Mouse (Mus musculus) heart, postnatal 0 days (tissue): Measurements from ENCODE around the gene En2. TPM values are rescaled to one million over a fixed set of nuclear protein-coding genes. Genes with fewer than 3 reads are reported as not detected.

ENCODE experiments used
- ATAC-seq: fragments of 200-750 bp; cut with Nextera tagmentation; 2 replicates; pipeline ENCODE4 v1.8.0; 2017; ENCODE audit warnings: low read depth, moderate number of reproducible peaks, moderate library complexity; ENCODE audit not compliant: insufficient read depth
- DNase-seq: peaks from one replicate; pipeline ENCODE4 v3.0.0-alpha.2; 2016; ENCODE audit warnings: low spot score
- H3K27ac ChIP-seq: fragments of 300-500 bp; sonication (generic); 2 replicates; pipeline ENCODE4 v1.5.1; 2014; ENCODE audit warnings: low read depth, mild to moderate bottlenecking
- H3K27me3 ChIP-seq: fragments of 300-500 bp; sonication (generic); 2 replicates; pipeline ENCODE4 v1.6.1; 2014; ENCODE audit warnings: low read length, mixed read lengths; ENCODE audit not compliant: control insufficient read depth, insufficient read depth
- H3K36me3 ChIP-seq: fragments of 300-500 bp; sonication (generic); replicated peaks from 2 replicates; pipeline ENCODE4 v1.6.1; 2014; ENCODE audit warnings: low read length, mixed read lengths; ENCODE audit not compliant: control insufficient read depth, insufficient read depth
- H3K4me1 ChIP-seq: fragments of 300-500 bp; sonication (generic); 2 replicates; pipeline ENCODE4 v1.6.1; 2014; ENCODE audit warnings: antibody characterized with exemption; ENCODE audit not compliant: control insufficient read depth, insufficient read depth
- H3K4me2 ChIP-seq: fragments of 300-500 bp; sonication (generic); 2 replicates; pipeline ENCODE4 v1.6.1; 2014; ENCODE audit warnings: low read depth, mild to moderate bottlenecking, low read length, moderate library complexity
- H3K4me3 ChIP-seq: fragments of 300-500 bp; sonication (generic); 2 replicates; pipeline ENCODE4 v1.5.1; 2014; ENCODE audit warnings: low read depth, low read length
- H3K9ac ChIP-seq: fragments of 300-500 bp; sonication (generic); replicated peaks from 2 replicates; pipeline ENCODE4 v1.6.1; 2014; ENCODE audit warnings: low read depth, low read length, mixed read lengths
- H3K9me3 ChIP-seq: fragments of 300-500 bp; sonication (generic); replicated peaks from 2 replicates; pipeline ENCODE4 v1.6.1; 2016; ENCODE audit warnings: low read length; ENCODE audit not compliant: control insufficient read depth
- CTCF ChIP-seq: IDR thresholded peaks from 2 replicates; pipeline ENCODE4 v1.5.1; 2016; ENCODE audit warnings: antibody characterized with exemption, control low read depth, low read depth
- EP300 ChIP-seq: IDR thresholded peaks from 2 replicates; pipeline ENCODE4 v1.6.1; 2016; ENCODE audit warnings: antibody characterized with exemption, low read depth
- WGBS: fragments of 180-500 bp; shearing (Covaris S2); extraction: QIAGEN DNeasy Blood & Tissue Kit; methylation state at CpG from one replicate; pipeline ENCODE4 v1.1.7; 2014; 5-methylcytosine and 5-hydroxymethylcytosine counted together
- polyA plus RNA-seq: library from polyadenylated mRNA; unstranded; fragments of >200 nt; fragmentation: Nextera tagmentation; extraction: Ambion mirVana; gene quantifications from 2 replicates; pipeline ENCODE4 v1.2.1, GENCODE M21; 2015
- total RNA-seq: library from RNA; depleted of rRNA; stranded (reverse); fragments of >200 nt; gene quantifications from 2 replicates; pipeline ENCODE4 v1.2.3, GENCODE M21; 2014; ENCODE audit warnings: low replicate concordance

En2 gene
- total and polyA plus RNA-seq, 2 experiments from 2014 or later = not detected

DNA sequence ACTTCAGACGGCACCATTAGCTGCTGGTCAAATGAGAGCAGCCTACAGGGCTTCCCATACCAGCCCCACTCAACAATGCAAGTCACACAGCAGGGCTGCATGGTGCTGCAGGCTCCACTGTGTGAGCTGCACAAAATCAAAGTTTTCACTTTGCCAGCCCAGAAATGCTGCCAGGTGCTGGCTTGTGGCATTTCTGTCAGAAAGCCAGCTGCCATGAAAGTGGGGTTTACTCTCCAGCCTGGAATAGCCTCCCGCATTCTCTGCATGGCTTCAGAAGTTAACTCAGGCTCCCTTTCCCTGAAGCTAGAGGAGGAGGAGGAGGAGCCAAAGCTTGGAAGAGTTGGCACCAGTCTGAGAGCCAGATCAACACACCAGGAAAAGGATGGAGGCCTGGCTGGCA, 29.1 kb upstream of the En2 start:
- DNase-seq = no peak

DNA sequence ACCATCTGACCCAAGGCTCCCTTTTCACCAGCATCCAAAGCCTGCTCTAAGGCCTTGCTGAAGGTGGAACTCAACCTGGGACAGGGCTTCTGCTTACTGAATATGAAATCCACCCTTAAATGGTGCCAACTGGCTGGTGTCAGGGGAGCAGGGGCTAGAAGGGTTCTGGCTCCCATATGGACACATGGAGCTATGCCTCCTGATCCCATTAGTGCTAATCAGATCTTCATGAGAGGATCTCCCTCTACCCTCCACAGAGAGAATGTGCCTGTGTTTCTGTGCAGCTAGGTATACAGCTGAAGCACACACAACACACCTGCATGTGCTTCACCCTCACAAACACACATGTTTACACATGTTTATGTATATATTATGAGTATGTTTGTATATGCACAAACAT, 20.9 kb upstream of the En2 start:
- Histone ChIP-seq H3K9me3 (no peaks in the 10 kb centered on the region), H3K4me2 (no peak overlapping the region), H3K27me3 (peaks cover 15% of the 10 kb centered on the region; the same call in 1 of the 2 replicates), H3K4me3 (no peak overlapping the region), H3K36me3 (no peaks in the 10 kb centered on the region), H3K4me1 (no peaks in the 10 kb centered on the region), H3K27ac (no peak overlapping the region), H3K9ac (no peak overlapping the region)
- DNase-seq (no peak), ATAC-seq (no peak)
- no peak for TF ChIP-seq EP300
- no peak for TF ChIP-seq CTCF

More for the DNA sequence above, 29.1 kb upstream of the En2 start:
- H3K9me3 ChIP-seq = no peaks in the 10 kb centered on the region
- no peaks in the 10 kb centered on the region for H3K36me3 ChIP-seq
- H3K4me2 ChIP-seq = no peak overlapping the region
- TF ChIP-seq CTCF = no peak
- no peak for TF ChIP-seq EP300
- WGBS = 35% methylated on average over 2 of the region's 2 CpGs
- no peak overlapping the region for H3K9ac ChIP-seq
- no peak overlapping the region for H3K27ac ChIP-seq
- H3K27me3 ChIP-seq = peaks cover 43% of the 10 kb centered on the region
- H3K4me1 ChIP-seq = no peaks in the 10 kb centered on the region
- H3K4me3 ChIP-seq = no peak overlapping the region
- ATAC-seq = no peak

DNA sequence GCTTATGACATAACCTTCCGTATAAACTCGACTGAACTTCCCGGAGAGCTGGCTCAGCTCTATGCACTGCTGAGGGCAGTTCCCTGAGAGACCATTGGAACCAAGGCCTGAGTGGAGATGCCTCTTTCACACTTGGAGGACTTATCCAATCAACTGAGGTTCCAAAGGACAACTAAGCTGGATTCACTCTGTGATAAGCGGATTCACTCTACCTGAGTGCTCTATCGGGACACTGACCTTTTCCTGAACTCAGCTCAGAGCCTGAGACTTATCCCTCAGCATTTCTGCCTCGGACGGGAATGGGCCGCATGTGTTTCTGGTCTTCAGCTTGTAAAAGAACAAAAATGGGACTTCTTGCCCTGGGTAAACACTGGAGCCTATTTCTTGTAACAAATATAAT, 19.5 kb upstream of the En2 start:
- H3K36me3 ChIP-seq = no peaks in the 10 kb centered on the region
- no peak for TF ChIP-seq EP300
- TF ChIP-seq CTCF = no peak
- no peak overlapping the region for H3K4me3 ChIP-seq
- ATAC-seq (no peak), DNase-seq (no peak)
- no peak overlapping the region for H3K4me2 ChIP-seq
- WGBS = 68% methylated on average over 8 of the region's 8 CpGs
- H3K27me3 ChIP-seq = peaks cover 19% of the 10 kb centered on the region; the same call in 1 of the 2 replicates
- H3K4me1 ChIP-seq = no peaks in the 10 kb centered on the region
- H3K9ac ChIP-seq = no peak overlapping the region
- no peak overlapping the region for H3K27ac ChIP-seq
- no peaks in the 10 kb centered on the region for H3K9me3 ChIP-seq

DNA sequence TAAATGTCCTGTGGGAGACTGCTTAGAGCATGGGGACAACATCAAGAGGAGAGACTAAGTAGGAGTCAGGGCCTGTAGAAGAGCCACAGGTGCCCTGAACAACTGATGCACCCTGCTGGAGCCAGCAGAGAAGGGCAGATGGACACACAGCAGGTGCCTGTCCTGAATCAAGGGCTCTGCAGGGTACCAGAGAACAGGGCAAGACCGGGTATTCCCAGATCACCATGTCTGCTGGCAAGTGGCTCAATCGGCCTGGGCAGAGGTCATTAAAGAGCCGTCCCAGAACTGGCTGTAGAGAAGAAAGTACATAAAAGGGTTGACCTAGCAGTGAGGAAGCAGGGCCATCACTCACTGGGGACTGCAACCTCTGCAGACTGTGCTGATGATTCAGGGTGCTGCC, 17.0 kb upstream of the En2 start:
- ATAC-seq (no peak), DNase-seq (no peak)
- TF ChIP-seq EP300 (no peak), CTCF (no peak)
- Histone ChIP-seq H3K4me2 (no peak overlapping the region), H3K4me1 (no peaks in the 10 kb centered on the region), H3K9ac (no peak overlapping the region), H3K27ac (no peak overlapping the region), H3K27me3 (peaks cover 21% of the 10 kb centered on the region; the same call in 1 of the 2 replicates), H3K9me3 (no peaks in the 10 kb centered on the region), H3K4me3 (no peak overlapping the region), H3K36me3 (no peaks in the 10 kb centered on the region)
- 52% methylated on average over 3 of the region's 3 CpGs for WGBS

DNA sequence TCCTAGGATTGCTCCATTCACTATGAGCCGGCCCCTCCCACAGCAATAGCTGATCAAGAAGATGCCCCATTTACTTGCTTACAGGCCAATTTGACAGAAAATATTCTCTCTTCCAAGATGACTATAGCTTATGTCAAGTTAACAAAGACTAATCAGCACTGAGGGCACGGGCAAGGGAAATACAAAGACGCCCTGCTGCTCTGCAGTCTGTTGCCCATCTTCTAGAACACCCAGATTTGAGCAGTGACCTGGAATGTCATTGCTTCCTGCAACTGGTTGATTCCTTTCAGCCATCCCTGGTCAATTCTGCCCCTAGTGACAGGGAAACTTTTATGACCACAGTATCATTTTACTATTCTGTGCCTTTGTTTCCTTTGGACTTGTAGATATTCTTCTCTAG, 16.1 kb upstream of the En2 start:
- no peak overlapping the region for H3K4me3 ChIP-seq
- no peaks in the 10 kb centered on the region for H3K4me1 ChIP-seq
- H3K27me3 ChIP-seq = peaks cover 30% of the 10 kb centered on the region
- H3K9me3 ChIP-seq = no peaks in the 10 kb centered on the region
- WGBS = 85% methylated on average over 3 of the region's 3 CpGs
- no peak for TF ChIP-seq CTCF
- no peak for TF ChIP-seq EP300
- H3K27ac ChIP-seq = no peak overlapping the region
- no peak for DNase-seq
- ATAC-seq = no peak
- H3K4me2 ChIP-seq = no peak overlapping the region
- no peaks in the 10 kb centered on the region for H3K36me3 ChIP-seq
- H3K9ac ChIP-seq = no peak overlapping the region

DNA sequence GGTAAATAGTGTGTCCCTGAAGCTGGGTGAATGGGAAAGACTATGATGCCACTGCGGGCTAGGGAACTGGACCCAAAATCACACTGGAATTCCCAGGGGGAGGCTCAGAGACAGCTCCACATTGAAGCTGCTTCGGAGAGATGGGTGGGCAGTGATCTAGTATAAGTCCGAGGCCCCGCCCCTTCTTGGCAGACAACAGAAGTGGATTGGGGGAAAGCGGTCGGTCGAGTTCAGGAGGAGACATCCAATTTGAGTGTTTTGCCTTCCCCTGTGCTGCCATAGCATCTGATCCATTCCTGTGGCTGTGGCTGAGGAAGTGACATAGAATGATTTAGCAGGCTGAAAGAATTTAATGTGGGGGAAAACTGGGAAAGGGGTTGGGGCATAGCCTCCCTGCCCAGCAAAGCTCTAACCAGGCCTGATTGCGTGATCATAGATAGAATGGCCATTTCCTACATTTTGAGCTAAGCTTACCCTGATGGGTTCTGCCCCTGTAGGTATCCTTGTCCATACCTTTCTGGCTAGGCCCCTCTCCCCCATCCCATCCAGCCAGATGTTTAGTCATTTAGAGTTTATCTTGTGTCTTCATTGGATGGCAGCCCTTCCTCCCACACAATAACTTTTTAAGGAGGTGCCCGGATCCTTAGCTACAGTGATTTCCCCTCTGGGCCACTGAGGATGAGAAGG, 8.3 kb upstream of the En2 start:
- WGBS = 5% methylated on average over 9 of the region's 9 CpGs
- no peak for ATAC-seq

More for the DNA sequence above, 8.3 kb upstream of the En2 start:
- Histone ChIP-seq H3K4me3 (no peak overlapping the region), H3K9me3 (no peaks in the 10 kb centered on the region), H3K36me3 (no peaks in the 10 kb centered on the region), H3K4me2 (no peak overlapping the region), H3K27ac (no peak overlapping the region), H3K4me1 (no peaks in the 10 kb centered on the region), H3K9ac (no peak overlapping the region), H3K27me3 (peaks cover 83% of the 10 kb centered on the region)
- no peak for TF ChIP-seq EP300
- TF ChIP-seq CTCF = no peak
- no peak for DNase-seq
